Mouse (Mus musculus) embryonic facial prominence, embryonic 13.5 days (tissue): Measurements from ENCODE around the gene Kirrel3. TPM values are rescaled to one million over a fixed set of nuclear protein-coding genes. Genes with fewer than 3 reads are reported as not detected.

ENCODE experiments used
- ATAC-seq: fragments of 200-750 bp; cut with Nextera tagmentation; 2 replicates; pipeline ENCODE4 v1.8.0; 2017; ENCODE audit warnings: low read depth; ENCODE audit not compliant: insufficient number of reproducible peaks, insufficient read depth, low FRiP score, low TSS enrichment
- H3K27ac ChIP-seq: fragments of 300-500 bp; sonication (generic); 2 replicates; pipeline ENCODE4 v1.5.1; 2015; ENCODE audit warnings: moderate library complexity, mild to moderate bottlenecking, inconsistent platforms
- H3K27me3 ChIP-seq: fragments of 300-500 bp; sonication (generic); 2 replicates; pipeline ENCODE4 v1.6.1; 2015; ENCODE audit warnings: mild to moderate bottlenecking, inconsistent platforms
- H3K36me3 ChIP-seq: fragments of 300-500 bp; sonication (generic); 2 replicates; pipeline ENCODE4 v1.6.1; 2015; ENCODE audit warnings: mild to moderate bottlenecking, inconsistent platforms
- H3K4me1 ChIP-seq: fragments of 300-500 bp; sonication (generic); 2 replicates; pipeline ENCODE4 v1.6.1; 2015; ENCODE audit warnings: inconsistent platforms
- H3K4me2 ChIP-seq: fragments of 300-500 bp; sonication (generic); 2 replicates; pipeline ENCODE4 v1.6.1; 2015; ENCODE audit warnings: moderate library complexity, mild to moderate bottlenecking, inconsistent platforms
- H3K4me3 ChIP-seq: fragments of 300-500 bp; sonication (generic); 2 replicates; pipeline ENCODE4 v1.5.1; 2015; ENCODE audit warnings: mild to moderate bottlenecking, inconsistent platforms
- H3K9ac ChIP-seq: fragments of 300-500 bp; sonication (generic); 2 replicates; pipeline ENCODE4 v1.6.1; 2015; ENCODE audit warnings: mild to moderate bottlenecking, inconsistent platforms
- H3K9me3 ChIP-seq: fragments of 300-500 bp; sonication (generic); 2 replicates; pipeline ENCODE4 v1.6.1; 2016; ENCODE audit warnings: inconsistent platforms
- WGBS: fragments of 180-500 bp; shearing (Covaris S2); methylation state at CpG from one replicate; pipeline ENCODE4 v1.1.7; 2015; ENCODE audit warnings: mixed read lengths; 5-methylcytosine and 5-hydroxymethylcytosine counted together
- polyA plus RNA-seq: library from polyadenylated mRNA; unstranded; fragments of >200 nt; fragmentation: Nextera tagmentation; extraction: Ambion mirVana; gene quantifications from 2 replicates; pipeline ENCODE4 v1.2.1, GENCODE M21; 2015

Kirrel3 gene
- polyA plus RNA-seq, 1 experiment from 2014 or later, result 7.9 TPM

- no peak overlapping the region for H3K27ac ChIP-seq
- no peaks in the 10 kb centered on the region for H3K27me3 ChIP-seq
- H3K4me3 ChIP-seq, result no peak overlapping the region
- 30% methylated on average over 10 of the region's 10 CpGs for WGBS
- no peak overlapping the region for H3K4me2 ChIP-seq
- H3K9me3 ChIP-seq, result no peaks in the 10 kb centered on the region
- 0 out of 2 replicates have a peak, but pooled peaks cover 4% of the 10 kb centered on the region for H3K4me1 ChIP-seq
- H3K36me3 ChIP-seq, result no peaks in the 10 kb centered on the region
- ATAC-seq, result no peak
- no peak overlapping the region for H3K9ac ChIP-seq
Observed at GRCm38 (mm10) chr9:34837700-34838462, 352.2 kb downstream of the Kirrel3 start.

- H3K36me3 ChIP-seq, result no peaks in the 10 kb centered on the region
- H3K4me3 ChIP-seq, result no peak overlapping the region
- no peak overlapping the region for H3K9ac ChIP-seq
- H3K27ac ChIP-seq, result no peak overlapping the region
- H3K27me3 ChIP-seq, result no peaks in the 10 kb centered on the region
- WGBS, result 78% methylated on average over 10 of the region's 10 CpGs
- no peaks in the 10 kb centered on the region for H3K4me1 ChIP-seq
- H3K4me2 ChIP-seq, result no peak overlapping the region
- no peaks in the 10 kb centered on the region for H3K9me3 ChIP-seq
- ATAC-seq, result no peak
Observed at GRCm38 (mm10) chr9:34843275-34843965, 357.7 kb downstream of the Kirrel3 start.

- H3K4me2 ChIP-seq, result no peak overlapping the region
- H3K4me1 ChIP-seq, result no peaks in the 10 kb centered on the region
- H3K4me3 ChIP-seq, result no peak overlapping the region
- ATAC-seq, result no peak
- H3K9ac ChIP-seq, result no peak overlapping the region
- H3K27ac ChIP-seq, result no peak overlapping the region
- H3K9me3 ChIP-seq, result no peaks in the 10 kb centered on the region
- no peaks in the 10 kb centered on the region for H3K27me3 ChIP-seq
- H3K36me3 ChIP-seq, result no peaks in the 10 kb centered on the region
- WGBS, result 15% methylated on average over 1 of the region's 1 CpGs
Observed at GRCm38 (mm10) chr9:34846440-34846839, 360.7 kb downstream of the Kirrel3 start.

- Histone ChIP-seq H3K36me3 (no peaks in the 10 kb centered on the region), H3K4me3 (no peak overlapping the region), H3K27ac (no peak overlapping the region), H3K4me2 (no peak overlapping the region), H3K9ac (no peak overlapping the region), H3K4me1 (no peaks in the 10 kb centered on the region), H3K27me3 (no peaks in the 10 kb centered on the region), H3K9me3 (no peaks in the 10 kb centered on the region)
- WGBS, result 54% methylated on average over 5 of the region's 5 CpGs
- no peak for ATAC-seq
Observed at GRCm38 (mm10) chr9:34847664-34848063, 362.0 kb downstream of the Kirrel3 start.

- Histone ChIP-seq H3K9me3 (no peaks in the 10 kb centered on the region), H3K4me1 (no peaks in the 10 kb centered on the region), H3K4me2 (no peak overlapping the region), H3K4me3 (no peak overlapping the region), H3K27me3 (no peaks in the 10 kb centered on the region), H3K27ac (no peak overlapping the region), H3K36me3 (no peaks in the 10 kb centered on the region), H3K9ac (no peak overlapping the region)
- ATAC-seq, result no peak
- WGBS, result 76% methylated on average over 4 of the region's 4 CpGs
Observed at GRCm38 (mm10) chr9:34851136-34851535, 365.4 kb downstream of the Kirrel3 start.

GRCm38 (mm10) chr9:34857575-34857974 lies 371.9 kb downstream of the Kirrel3 start:
- H3K4me3 ChIP-seq, result no peak overlapping the region
- H3K4me1 ChIP-seq, result no peaks in the 10 kb centered on the region; the same call in 1 of the 2 replicates
- WGBS, result 63% methylated on average over 9 of the region's 9 CpGs
- ATAC-seq, result no peak
- H3K9ac ChIP-seq, result no peak overlapping the region
- no peak overlapping the region for H3K4me2 ChIP-seq
- H3K27me3 ChIP-seq, result no peaks in the 10 kb centered on the region
- H3K36me3 ChIP-seq, result no peaks in the 10 kb centered on the region
- H3K27ac ChIP-seq, result no peak overlapping the region
- 0 out of 2 replicates have a peak, but pooled peaks cover 2% of the 10 kb centered on the region for H3K9me3 ChIP-seq

- H3K9ac ChIP-seq, result no peak overlapping the region
- H3K4me1 ChIP-seq, result no peaks in the 10 kb centered on the region; the same call in 1 of the 2 replicates
- no peak overlapping the region for H3K4me3 ChIP-seq
- H3K9me3 ChIP-seq, result 0 out of 2 replicates have a peak, but pooled peaks cover 2% of the 10 kb centered on the region
- H3K27me3 ChIP-seq, result no peaks in the 10 kb centered on the region
- H3K4me2 ChIP-seq, result no peak overlapping the region
- WGBS, result 90% methylated on average over 10 of the region's 10 CpGs
- no peaks in the 10 kb centered on the region for H3K36me3 ChIP-seq
- ATAC-seq, result no peak
- H3K27ac ChIP-seq, result no peak overlapping the region
Observed at GRCm38 (mm10) chr9:34858071-34858470, 372.4 kb downstream of the Kirrel3 start.

GRCm38 (mm10) chr9:34860934-34861333 lies 375.2 kb downstream of the Kirrel3 start:
- no peak overlapping the region for H3K4me2 ChIP-seq
- no peak overlapping the region for H3K9ac ChIP-seq
- 0 out of 2 replicates have a peak, but pooled peaks cover 2% of the 10 kb centered on the region for H3K9me3 ChIP-seq
- H3K4me3 ChIP-seq, result no peak overlapping the region
- no peak for ATAC-seq
- H3K27ac ChIP-seq, result no peak overlapping the region
- H3K27me3 ChIP-seq, result no peaks in the 10 kb centered on the region
- H3K4me1 ChIP-seq, result no peaks in the 10 kb centered on the region; the same call in 1 of the 2 replicates
- WGBS, result 9% methylated on average over 4 of the region's 4 CpGs
- H3K36me3 ChIP-seq, result no peaks in the 10 kb centered on the region

- H3K27ac ChIP-seq, result no peak overlapping the region
- H3K4me3 ChIP-seq, result no peak overlapping the region
- 35% methylated on average over 2 of the region's 2 CpGs for WGBS
- 0 out of 2 replicates have a peak, but pooled peaks cover 2% of the 10 kb centered on the region for H3K9me3 ChIP-seq
- no peak overlapping the region for H3K4me2 ChIP-seq
- H3K4me1 ChIP-seq, result no peaks in the 10 kb centered on the region; the same call in 1 of the 2 replicates
- no peaks in the 10 kb centered on the region for H3K36me3 ChIP-seq
- H3K27me3 ChIP-seq, result no peaks in the 10 kb centered on the region
- ATAC-seq, result no peak
- no peak overlapping the region for H3K9ac ChIP-seq
Observed at GRCm38 (mm10) chr9:34861775-34862174, 376.1 kb downstream of the Kirrel3 start.

GRCm38 (mm10) chr9:34865606-34866005 lies 379.9 kb downstream of the Kirrel3 start:
- Histone ChIP-seq H3K9me3 (no peaks in the 10 kb centered on the region), H3K9ac (no peak overlapping the region), H3K27ac (no peak overlapping the region), H3K27me3 (no peaks in the 10 kb centered on the region), H3K4me3 (no peak overlapping the region), H3K36me3 (no peaks in the 10 kb centered on the region), H3K4me2 (no peak overlapping the region), H3K4me1 (no peaks in the 10 kb centered on the region; the same call in 1 of the 2 replicates)
- ATAC-seq, result no peak
- 81% methylated on average over 6 of the region's 6 CpGs for WGBS

GRCm38 (mm10) chr9:34871316-34871966 lies 385.7 kb downstream of the Kirrel3 start:
- WGBS, result 61% methylated on average over 15 of the region's 15 CpGs
- H3K27ac ChIP-seq, result no peak overlapping the region
- no peaks in the 10 kb centered on the region for H3K9me3 ChIP-seq
- no peak for ATAC-seq
- H3K4me1 ChIP-seq, result no peaks in the 10 kb centered on the region
- H3K4me2 ChIP-seq, result no peak overlapping the region
- no peaks in the 10 kb centered on the region for H3K27me3 ChIP-seq
- H3K36me3 ChIP-seq, result no peaks in the 10 kb centered on the region
- H3K4me3 ChIP-seq, result no peak overlapping the region
- no peak overlapping the region for H3K9ac ChIP-seq
